Mouse (Mus musculus): ENCODE data around the gene Krt6a.

- TF ChIP-seq CEBPB (IDR thresholded peaks at IDR 0.05; ENCODE audit: insufficient read depth, poor library complexity, severe bottlenecking) (no peak), POLR2AphosphoS2 (IDR thresholded peaks at IDR 0.05; ENCODE audit: insufficient read length, low read depth) (no peak), MYOG (IDR thresholded peaks at IDR 0.05; ENCODE audit: control insufficient read depth in 1 of 3, insufficient read depth in 1 of 3, insufficient read length in 2 of 3, low read depth in 2 of 3) (no peak), MYOD1 (IDR thresholded peaks at IDR 0.05; ENCODE audit: control insufficient read depth in 1 of 3, insufficient read length in 2 of 3, low read depth in 2 of 3) (no peak), USF1 (IDR thresholded peaks at IDR 0.05; ENCODE audit: low read depth) (no peak)
Measured at GRCm38 (mm10) chr15:101724686-101725085, 30.6 kb upstream of the Krt6a start.
